Mouse (Mus musculus): ENCODE measurements at regions not wholly inside any gene's neighbourhood (a gene's known extent, or its start where the extent isn't known, plus 50 kb on each side); places are given as distances from the start of the nearest gene placed in this dataset.

- no peak for TF ChIP-seq POLR2A (IDR thresholded peaks at IDR 0.05; ENCODE audit: insufficient read depth, low read depth, low read length)
- TF ChIP-seq CTCF (IDR thresholded peaks at IDR 0.05), result no peak
Measured at GRCm38 (mm10) chr13:112031061-112031460, 222.3 kb upstream of the Map3k1 start.

All from heart, adult 2 months (tissue).